Mouse (Mus musculus) MEL (cell line): ENCODE measurements around the gene Nup188.

Source experiments
- BHLHE40 ChIP-seq: IDR thresholded peaks from 2 replicates; pipeline ENCODE4 v1.6.1; 2012; ENCODE audit warnings: low read depth, mild to moderate bottlenecking, inconsistent platforms, low read length, improper control_type of control experiment, borderline replicate concordance
- GATA1 ChIP-seq: IDR thresholded peaks from 2 replicates; pipeline ENCODE4 v1.6.1; 2011; ENCODE audit warnings: low read depth, low read length, improper control_type of control experiment
- MEF2A ChIP-seq: IDR thresholded peaks from 2 replicates; pipeline ENCODE4 v1.6.1; 2014; ENCODE audit warnings: low read depth, mild to moderate bottlenecking, inconsistent platforms, low read length, improper control_type of control experiment; ENCODE audit not compliant: poor library complexity, insufficient replicate concordance, severe bottlenecking; ENCODE audit errors: extremely low read depth

DNA sequence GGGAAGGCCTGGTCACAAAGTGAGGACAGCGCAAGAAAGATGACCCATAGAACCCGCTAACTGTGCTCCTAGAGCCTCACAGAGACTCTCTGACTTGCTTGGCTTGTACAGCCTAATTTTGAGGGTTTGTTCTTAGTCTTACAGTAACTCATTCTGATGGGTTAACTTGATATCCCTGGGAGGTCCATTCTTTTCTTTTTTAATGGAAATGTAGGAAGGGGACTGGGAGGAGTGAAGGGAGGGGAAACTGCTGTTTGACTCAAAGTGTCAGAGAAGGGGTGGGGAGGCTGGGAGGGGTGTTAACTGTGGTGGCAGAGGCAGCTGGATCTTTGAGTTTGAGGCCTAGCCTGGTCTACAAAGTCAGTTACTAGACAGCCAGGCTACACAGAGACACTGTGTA lies 49.1 kb downstream of the Nup188 start:
- no peak for TF ChIP-seq BHLHE40
- no peak for TF ChIP-seq GATA1
- no peak for TF ChIP-seq MEF2A
